Mouse (Mus musculus) kidney, embryonic 15.5 days (tissue): Measurements from ENCODE around the gene Raet1e. TPM values are rescaled to one million over a fixed set of nuclear protein-coding genes. Genes with fewer than 3 reads are reported as not detected.
"Not testable (repeated sequence)": the region's sequence is repeated elsewhere in the genome, so short reads cannot be mapped to it uniquely, and the experiment has no call there.

Experiments
- ATAC-seq: fragments of 200-750 bp; cut with Nextera tagmentation; replicated peaks from 2 replicates; pipeline ENCODE4 v1.8.0; 2017; ENCODE audit warnings: moderate TSS enrichment; ENCODE audit not compliant: low FRiP score
- H3K27ac ChIP-seq: fragments of 300-500 bp; sonication (generic); 2 replicates; pipeline ENCODE4 v1.5.1; 2015; ENCODE audit warnings: mild to moderate bottlenecking, inconsistent platforms
- H3K27me3 ChIP-seq: fragments of 300-500 bp; sonication (generic); 2 replicates; pipeline ENCODE4 v1.6.1; 2015; ENCODE audit warnings: inconsistent platforms
- H3K36me3 ChIP-seq: fragments of 300-500 bp; sonication (generic); 2 replicates; pipeline ENCODE4 v1.6.1; 2015; ENCODE audit warnings: inconsistent platforms
- H3K4me1 ChIP-seq: fragments of 300-500 bp; sonication (generic); 2 replicates; pipeline ENCODE4 v1.6.1; 2015; ENCODE audit warnings: inconsistent platforms
- H3K4me2 ChIP-seq: fragments of 300-500 bp; sonication (generic); 2 replicates; pipeline ENCODE4 v1.6.1; 2015; ENCODE audit warnings: moderate library complexity, mild to moderate bottlenecking, inconsistent platforms
- H3K4me3 ChIP-seq: fragments of 300-500 bp; sonication (generic); replicated peaks from 2 replicates; pipeline ENCODE4 v1.5.1; 2015; ENCODE audit warnings: mild to moderate bottlenecking, inconsistent platforms
- H3K9ac ChIP-seq: fragments of 300-500 bp; sonication (generic); 2 replicates; pipeline ENCODE4 v1.6.1; 2015; ENCODE audit warnings: mild to moderate bottlenecking, inconsistent platforms
- H3K9me3 ChIP-seq: fragments of 300-500 bp; sonication (generic); replicated peaks from 2 replicates; pipeline ENCODE4 v1.6.1; 2016; ENCODE audit warnings: inconsistent platforms
- WGBS: fragments of 180-500 bp; shearing (Covaris S2); methylation state at CpG from one replicate; pipeline ENCODE4 v1.1.7; 2015; ENCODE audit warnings: mixed read lengths; 5-methylcytosine and 5-hydroxymethylcytosine counted together
- polyA plus RNA-seq: library from polyadenylated mRNA; unstranded; fragments of >200 nt; fragmentation: Nextera tagmentation; extraction: Ambion mirVana; gene quantifications from 2 replicates; pipeline ENCODE4 v1.2.1, GENCODE M21; 2015

The Raet1e gene
- polyA plus RNA-seq, result 11.7 and 12.7 TPM in 2 replicates

DNA sequence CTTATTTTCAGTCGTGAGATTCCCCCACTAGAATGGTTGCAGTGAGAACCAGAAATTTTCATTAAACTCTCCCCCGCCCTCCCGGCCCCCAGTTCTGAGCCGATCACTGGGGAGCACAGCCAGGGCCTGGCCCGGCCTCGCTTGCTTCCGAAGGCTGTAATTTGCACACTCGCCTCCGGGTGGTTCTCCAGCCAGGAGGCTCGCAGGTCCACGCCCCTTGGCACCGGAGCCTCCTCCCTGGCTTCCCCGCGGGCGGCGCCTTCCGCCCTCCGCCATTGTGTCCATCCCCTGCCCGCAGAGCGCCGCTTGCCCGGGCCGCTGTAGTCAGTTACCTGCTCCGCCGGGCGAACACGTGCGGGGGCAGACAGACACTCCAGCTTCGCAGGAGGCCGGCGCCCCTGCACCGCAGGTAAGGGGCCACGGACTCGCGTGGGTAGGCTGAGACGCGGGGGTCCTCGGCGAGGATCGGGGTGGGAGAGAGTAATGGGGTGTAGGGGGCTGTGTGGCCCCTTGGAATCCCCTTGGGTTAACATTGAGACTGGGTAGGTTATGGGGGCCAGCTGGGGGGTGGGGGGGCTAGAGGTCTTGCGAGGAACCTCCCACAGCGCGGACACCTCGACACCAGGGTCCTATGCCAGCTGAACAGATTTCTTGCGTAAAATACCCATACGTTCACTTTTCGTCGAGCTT, at the start of gene Raet1e, which contains the start of gene H60b:
TSS of gene Raet1e (plus strand) at position 260 of the 690 bp plus-strand sequence.
TSS of gene H60b (plus strand) at position 277 of the 690 bp plus-strand sequence.
- H3K4me3 ChIP-seq, result peak within 1 kb of the TSS; percentile 48
- H3K27ac ChIP-seq, H3K9ac ChIP-seq, H3K9me3 ChIP-seq, H3K36me3 ChIP-seq: not testable (repeated sequence)
- H3K4me1 ChIP-seq, result peaks cover 24% of the 10 kb centered on the region
- peak within 1 kb of the TSS; percentile 75 for H3K4me2 ChIP-seq
- 2% methylated on average over 44 of the region's 48 CpGs for WGBS
- H3K27me3 ChIP-seq, result peaks cover 87% of the 10 kb centered on the region
- ATAC-seq, result peak; percentile 85

GRCm38 (mm10) chr10:22140665-22141280, 17.6 kb upstream of the Raet1e start:
- H3K9ac ChIP-seq, result peak overlapping the region; percentile 47
- H3K4me2 ChIP-seq, result peak overlapping the region; percentile 82
- WGBS, result under 1% methylated on average over 19 of the region's 19 CpGs

DNA sequence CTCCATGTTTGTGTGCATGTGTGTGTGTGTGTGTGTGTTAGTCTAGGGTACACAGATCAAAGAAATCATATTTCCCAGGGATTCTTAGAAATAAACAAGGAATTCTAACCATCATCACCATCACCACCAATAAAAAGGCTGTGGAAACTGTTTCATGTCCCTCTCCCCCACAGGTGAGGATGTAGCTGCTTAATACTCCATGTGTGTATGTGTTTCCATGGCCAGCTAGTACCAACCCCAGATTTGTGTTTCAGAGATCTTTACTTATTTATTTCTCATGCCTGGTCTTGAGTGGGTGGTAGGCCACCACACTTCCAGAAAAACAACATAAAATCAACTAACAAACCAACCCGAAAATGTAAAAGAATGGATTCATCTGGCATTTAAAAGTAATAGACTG, 16.2 kb upstream of the Raet1e start:
- H3K4me3 ChIP-seq, H3K4me2 ChIP-seq, ATAC-seq, H3K4me1 ChIP-seq, H3K9me3 ChIP-seq, H3K27ac ChIP-seq, H3K27me3 ChIP-seq, H3K9ac ChIP-seq, H3K36me3 ChIP-seq: not testable (repeated sequence)
- WGBS, result 86% methylated on average over 1 of the region's 1 CpGs

More at GRCm38 (mm10) chr10:22140665-22141280, 17.6 kb upstream of the Raet1e start:
- peak overlapping the region; percentile 48 for H3K4me3 ChIP-seq
- no peaks in the 10 kb centered on the region for H3K27me3 ChIP-seq
- H3K36me3 ChIP-seq, result no peaks in the 10 kb centered on the region
- peak; percentile 77 for ATAC-seq
- H3K27ac ChIP-seq, result no peak overlapping the region; the same call in 1 of the 2 replicates
- no peaks in the 10 kb centered on the region for H3K4me1 ChIP-seq
- H3K9me3 ChIP-seq, result no peaks in the 10 kb centered on the region; the same call in 1 of the 2 replicates

GRCm38 (mm10) chr10:22142926-22143325, 15.4 kb upstream of the Raet1e start:
- 66% methylated on average over 5 of the region's 5 CpGs for WGBS
- Histone ChIP-seq H3K36me3 (peaks cover 5% of the 10 kb centered on the region; the same call in 1 of the 2 replicates), H3K4me1 (no peaks in the 10 kb centered on the region), H3K9me3 (no peaks in the 10 kb centered on the region; the same call in 1 of the 2 replicates), H3K4me2 (no peak overlapping the region), H3K27ac (no peak overlapping the region), H3K27me3 (no peaks in the 10 kb centered on the region), H3K9ac (no peak overlapping the region), H3K4me3 (no peak overlapping the region)
- ATAC-seq, result no peak

- peaks cover 5% of the 10 kb centered on the region; the same call in 1 of the 2 replicates for H3K36me3 ChIP-seq
- H3K9me3 ChIP-seq, result no peaks in the 10 kb centered on the region
- under 1% methylated on average over 47 of the region's 50 CpGs for WGBS
- peak overlapping the region; percentile 82 for H3K27ac ChIP-seq
- ATAC-seq, result peak; percentile 91
- peak overlapping the region; percentile 71 for H3K9ac ChIP-seq
- H3K4me3 ChIP-seq, result peak overlapping the region; percentile 78
- H3K27me3 ChIP-seq, result peaks cover 37% of the 10 kb centered on the region
- H3K4me1 ChIP-seq, result peaks cover 25% of the 10 kb centered on the region
- peak overlapping the region; percentile 100 for H3K4me2 ChIP-seq
These were observed 9.8 kb upstream of the Raet1e start for GRCm38 (mm10) chr10:22148441-22149072.

GRCm38 (mm10) chr10:22149073-22149690, 9.2 kb upstream of the Raet1e start, which contains the start of gene E030030I06Rik:
Gene E030030I06Rik (minus strand): TSS chr10:22149270.
- no peaks in the 10 kb centered on the region for H3K9me3 ChIP-seq
- H3K4me3 ChIP-seq, result peak within 1 kb of the TSS; percentile 78
- peaks cover 27% of the 10 kb centered on the region for H3K4me1 ChIP-seq
- peak within 1 kb of the TSS; percentile 82 for H3K27ac ChIP-seq
- H3K4me2 ChIP-seq, result peak within 1 kb of the TSS; percentile 100
- peak within 1 kb of the TSS; percentile 71 for H3K9ac ChIP-seq
- H3K36me3 ChIP-seq, result peaks cover 5% of the 10 kb centered on the region; the same call in 1 of the 2 replicates
- under 1% methylated on average over 36 of the region's 37 CpGs for WGBS
- ATAC-seq, result peak; percentile 52
- H3K27me3 ChIP-seq, result peaks cover 43% of the 10 kb centered on the region

GRCm38 (mm10) chr10:22149691-22150465, 8.5 kb upstream of the Raet1e start:
- Histone ChIP-seq H3K4me2 (peak overlapping the region; percentile 100), H3K36me3 (peaks cover 5% of the 10 kb centered on the region; the same call in 1 of the 2 replicates), H3K27me3 (peaks cover 50% of the 10 kb centered on the region), H3K4me1 (peaks cover 29% of the 10 kb centered on the region), H3K9ac (peak overlapping the region; percentile 71; the same call in 1 of the 2 replicates), H3K4me3 (peak overlapping the region; percentile 78), H3K27ac (no peak overlapping the region), H3K9me3 (no peaks in the 10 kb centered on the region)
- WGBS, result under 1% methylated on average over 50 of the region's 50 CpGs
- ATAC-seq, result no peak; the same call in 1 of the 2 replicates

- peaks cover 57% of the 10 kb centered on the region for H3K27me3 ChIP-seq
- WGBS, result under 1% methylated on average over 27 of the region's 27 CpGs
- H3K4me1 ChIP-seq, result peaks cover 29% of the 10 kb centered on the region
- H3K9me3 ChIP-seq, result no peaks in the 10 kb centered on the region
- H3K4me2 ChIP-seq, result peak overlapping the region; percentile 100
- no peak overlapping the region for H3K27ac ChIP-seq
- H3K9ac ChIP-seq, result no peak overlapping the region
- no peak for ATAC-seq
- H3K4me3 ChIP-seq, result peak overlapping the region; percentile 78
- peaks cover 5% of the 10 kb centered on the region; the same call in 1 of the 2 replicates for H3K36me3 ChIP-seq
These were observed 7.8 kb upstream of the Raet1e start for GRCm38 (mm10) chr10:22150593-22150992.

GRCm38 (mm10) chr10:22151056-22151862, 7.1 kb upstream of the Raet1e start:
- peaks cover 29% of the 10 kb centered on the region for H3K4me1 ChIP-seq
- not testable (repeated sequence) for H3K27ac ChIP-seq, H3K9me3 ChIP-seq, ATAC-seq, H3K36me3 ChIP-seq
- H3K9ac ChIP-seq, result 0 out of 2 replicates have a peak overlapping the region, but pooled peaks have one; percentile 23
- peak overlapping the region; percentile 78 for H3K4me3 ChIP-seq
- peaks cover 64% of the 10 kb centered on the region for H3K27me3 ChIP-seq
- WGBS, result under 1% methylated on average over 55 of the region's 55 CpGs
- H3K4me2 ChIP-seq, result peak overlapping the region; percentile 100

DNA sequence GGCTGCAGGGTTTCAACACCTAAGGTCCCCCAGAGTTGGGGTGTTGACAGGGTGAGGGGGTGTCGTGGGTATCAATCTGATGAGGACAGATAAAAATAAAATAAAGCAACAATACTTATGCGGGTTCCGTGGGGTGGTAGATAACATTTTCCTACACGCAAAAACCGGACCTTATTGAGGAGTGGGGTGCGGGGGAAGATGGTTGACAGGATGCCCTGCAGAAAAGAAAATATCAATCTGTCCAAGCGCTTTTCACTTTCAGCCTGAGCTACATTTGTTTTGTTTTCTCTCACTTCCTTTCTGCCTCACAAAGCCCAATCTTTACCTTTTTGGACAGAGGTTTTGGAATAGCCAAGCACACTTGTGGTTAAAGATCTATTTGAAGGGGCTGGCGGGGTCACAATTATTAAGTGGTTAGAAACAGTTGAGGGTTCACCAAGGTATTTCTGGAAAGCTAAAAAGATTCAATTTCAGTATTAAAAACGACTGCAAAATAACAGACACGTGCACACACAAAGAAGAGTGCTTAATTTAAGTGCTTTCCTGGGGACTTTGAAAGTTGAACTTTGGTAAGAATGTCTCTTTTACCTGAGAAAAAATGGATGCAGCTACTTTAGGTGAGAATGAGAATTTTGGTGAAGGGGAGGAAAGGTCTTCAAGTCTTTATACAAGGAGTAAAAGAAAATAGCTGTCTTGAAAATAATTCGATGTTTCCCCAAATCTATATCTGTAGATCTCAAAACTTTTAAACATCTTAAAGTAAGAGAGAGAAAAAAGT, 6.3 kb upstream of the Raet1e start:
- ATAC-seq, H3K9ac ChIP-seq, H3K4me2 ChIP-seq, H3K36me3 ChIP-seq, H3K27ac ChIP-seq, H3K9me3 ChIP-seq: not testable (repeated sequence)
- WGBS, result 3% methylated on average over 11 of the region's 11 CpGs
- Histone ChIP-seq H3K4me3 (peak overlapping the region; percentile 78; the same call in 1 of the 2 replicates), H3K4me1 (peaks cover 29% of the 10 kb centered on the region), H3K27me3 (peaks cover 71% of the 10 kb centered on the region)
